Mouse (Mus musculus) heart, embryonic 16.5 days (tissue): Measurements from ENCODE around the gene Gm10375. TPM values are rescaled to one million over a fixed set of nuclear protein-coding genes. Genes with fewer than 3 reads are reported as not detected.
"Not testable (repeated sequence)": the region's sequence is repeated elsewhere in the genome, so short reads cannot be mapped to it uniquely, and the experiment has no call there.

Experiments
- ATAC-seq: fragments of 200-750 bp; cut with Nextera tagmentation; replicated peaks from 2 replicates; pipeline ENCODE4 v1.8.0; 2017; ENCODE audit warnings: moderate number of reproducible peaks; ENCODE audit not compliant: insufficient read depth, low FRiP score; ENCODE audit errors: extremely low read depth
- H3K27ac ChIP-seq: fragments of 300-500 bp; sonication (generic); 2 replicates; pipeline ENCODE4 v1.5.1; 2014; ENCODE audit warnings: mild to moderate bottlenecking, low read length, control low read depth, moderate library complexity
- H3K27me3 ChIP-seq: fragments of 300-500 bp; sonication (generic); 2 replicates; pipeline ENCODE4 v1.6.1; 2014; ENCODE audit warnings: low read length, mixed read lengths; ENCODE audit not compliant: control insufficient read depth, insufficient read depth
- H3K36me3 ChIP-seq: fragments of 300-500 bp; sonication (generic); 2 replicates; pipeline ENCODE4 v1.6.1; 2014; ENCODE audit not compliant: control insufficient read depth, insufficient read depth
- H3K4me1 ChIP-seq: fragments of 300-500 bp; sonication (generic); 2 replicates; pipeline ENCODE4 v1.6.1; 2014; ENCODE audit warnings: low read length, mixed read lengths; ENCODE audit not compliant: control insufficient read depth, insufficient read depth
- H3K4me2 ChIP-seq: fragments of 300-500 bp; sonication (generic); 2 replicates; pipeline ENCODE4 v1.6.1; 2014; ENCODE audit warnings: low read depth, mild to moderate bottlenecking, control low read depth, low read length
- H3K4me3 ChIP-seq: fragments of 300-500 bp; sonication (generic); 2 replicates; pipeline ENCODE4 v1.5.1; 2014; ENCODE audit warnings: mild to moderate bottlenecking, control low read depth, low read length
- H3K9ac ChIP-seq: fragments of 300-500 bp; sonication (generic); 2 replicates; pipeline ENCODE4 v1.6.1; 2014; ENCODE audit warnings: low read length, control low read depth
- H3K9me3 ChIP-seq: fragments of 300-500 bp; sonication (generic); replicated peaks from 2 replicates; pipeline ENCODE4 v1.6.1; 2016; ENCODE audit warnings: low read length; ENCODE audit not compliant: control insufficient read depth
- WGBS: fragments of 180-500 bp; shearing (Covaris S2); extraction: QIAGEN DNeasy Blood & Tissue Kit; methylation state at CpG from one replicate; pipeline ENCODE4 v1.1.7; 2014; 5-methylcytosine and 5-hydroxymethylcytosine counted together
- polyA plus RNA-seq: library from polyadenylated mRNA; unstranded; fragments of >200 nt; fragmentation: Nextera tagmentation; extraction: Ambion mirVana; gene quantifications from 2 replicates; pipeline ENCODE4 v1.2.1, GENCODE M21; 2015

Gm10375 gene
- not detected in 2 replicates for polyA plus RNA-seq

GRCm38 (mm10) chr14:43607913-43608312, at the start of gene Gm10375:
Gene Gm10375 (minus strand): TSS chr14:43608013.
- H3K27me3 ChIP-seq, H3K4me3 ChIP-seq, H3K4me1 ChIP-seq, H3K9ac ChIP-seq, H3K36me3 ChIP-seq, ATAC-seq, H3K27ac ChIP-seq, H3K9me3 ChIP-seq, H3K4me2 ChIP-seq: not testable (repeated sequence)

- WGBS: 58% methylated on average over 1 of the region's 2 CpGs
- H3K9me3 ChIP-seq, ATAC-seq, H3K9ac ChIP-seq, H3K27me3 ChIP-seq, H3K27ac ChIP-seq, H3K4me2 ChIP-seq, H3K4me3 ChIP-seq, H3K36me3 ChIP-seq, H3K4me1 ChIP-seq: not testable (repeated sequence)
Observed at GRCm38 (mm10) chr14:43579046-43579445, 28.8 kb downstream of the Gm10375 start, which contains the start of gene Gm17654. Gene Gm17654 (minus strand): TSS chr14:43579146.

GRCm38 (mm10) chr14:43577969-43578368, 29.8 kb downstream of the Gm10375 start:
- not testable (repeated sequence) for H3K27me3 ChIP-seq, ATAC-seq, H3K4me1 ChIP-seq, H3K4me3 ChIP-seq, H3K9me3 ChIP-seq, H3K27ac ChIP-seq, H3K9ac ChIP-seq, H3K4me2 ChIP-seq, H3K36me3 ChIP-seq
- WGBS: 82% methylated on average over 2 of the region's 4 CpGs

Other genes starting within 250 kb of the Gm10375 start
- gene Gm8138, start 191.7 kb downstream of the Gm10375 start, polyA plus RNA-seq: not detected in 2 replicates
- gene Gm5799, start 64.4 kb downstream of the Gm10375 start, polyA plus RNA-seq: not detected in 2 replicates
- not detected in 2 replicates for gene Gm17654, start 28.9 kb downstream of the Gm10375 start, polyA plus RNA-seq
- not detected in 2 replicates for gene Gm8165, start 69.2 kb upstream of the Gm10375 start, polyA plus RNA-seq
- 0.92 TPM in 1 of 2 replicates, not detected in the other for gene Gm7324, start 89.8 kb upstream of the Gm10375 start, polyA plus RNA-seq
- not detected in 2 replicates for gene Gm16506, start 119.5 kb upstream of the Gm10375 start, polyA plus RNA-seq
- not detected in 2 replicates for gene Gm6526, start 139.9 kb upstream of the Gm10375 start, polyA plus RNA-seq
- not detected in 2 replicates for gene Gm8180, start 176.7 kb upstream of the Gm10375 start, polyA plus RNA-seq